Mouse (Mus musculus) small intestine, adult 2 months (tissue): Measurements from ENCODE around the gene Iqgap3. TPM values are rescaled to one million over a fixed set of nuclear protein-coding genes. Genes with fewer than 3 reads are reported as not detected.
A peak's percentile ranks its signal among the peaks of the same experiment; 100 is the strongest.

ENCODE experiments used
- H3K27ac ChIP-seq: fragments of 200-500 bp; 2 replicates; pipeline ENCODE4 v1.5.1; 2012; ENCODE audit warnings: low read depth, low read length, control low read depth, inconsistent platforms; ENCODE audit not compliant: insufficient read depth
- H3K27me3 ChIP-seq: fragments of 200-500 bp; 2 replicates; pipeline ENCODE4 v1.6.1; 2012; ENCODE audit warnings: mild to moderate bottlenecking, moderate library complexity, low read length, inconsistent platforms; ENCODE audit not compliant: control insufficient read depth, insufficient read depth
- H3K36me3 ChIP-seq: fragments of 200-500 bp; 2 replicates; pipeline ENCODE4 v1.6.1; 2012; ENCODE audit warnings: mild to moderate bottlenecking, low read length, control low read depth, inconsistent platforms; ENCODE audit not compliant: control insufficient read depth, insufficient read depth
- H3K4me1 ChIP-seq: fragments of 200-500 bp; 2 replicates; pipeline ENCODE4 v1.6.1; 2012; ENCODE audit warnings: low read length, inconsistent platforms, mixed read lengths; ENCODE audit not compliant: control insufficient read depth, insufficient read depth, insufficient read length
- H3K4me3 ChIP-seq: fragments of 200-500 bp; 2 replicates; pipeline ENCODE4 v1.5.1; 2012; ENCODE audit warnings: low read depth, mild to moderate bottlenecking, control low read depth, inconsistent platforms, low read length, moderate library complexity
- CTCF ChIP-seq: fragments of 200-500 bp; IDR thresholded peaks from 2 replicates; pipeline ENCODE4 v1.5.1; 2012; ENCODE audit warnings: low read depth, mild to moderate bottlenecking, control low read depth, inconsistent platforms, low read length, moderate library complexity, mixed read lengths; ENCODE audit not compliant: insufficient replicate concordance, insufficient read length; ENCODE audit errors: extremely low read depth
- POLR2A ChIP-seq: fragments of 200-500 bp; IDR thresholded peaks from 2 replicates; pipeline ENCODE4 v1.6.1; 2012; ENCODE audit warnings: low read depth, mild to moderate bottlenecking, control low read depth, inconsistent platforms, low read length, moderate library complexity
- WGBS: fragments of 180-500 bp; shearing (Covaris S2); methylation state at CpG from one replicate; pipeline ENCODE4 v1.1.7; 2018; 5-methylcytosine and 5-hydroxymethylcytosine counted together
- polyA plus RNA-seq: library from polyadenylated mRNA; depleted of rRNA; stranded (reverse); fragments of >200 nt; gene quantifications from 2 replicates; pipeline ENCODE4 v1.2.3, GENCODE M21; 2012

The Iqgap3 gene
- polyA plus RNA-seq, 1 experiment, result 14.6 TPM

- Histone ChIP-seq H3K4me3 (peak within 1 kb of the TSS; percentile 95), H3K36me3 (peaks cover 8% of the 10 kb centered on the region), H3K27ac (no peak within 1 kb of the TSS), H3K4me1 (peaks cover 3% of the 10 kb centered on the region; the same call in 1 of the 2 replicates), H3K27me3 (no peaks in the 10 kb centered on the region)
- no peak for TF ChIP-seq CTCF
- TF ChIP-seq POLR2A, result peak; percentile 70
- under 1% methylated on average over 60 of the region's 60 CpGs for WGBS
These were observed 23.7 kb upstream of the Iqgap3 start, which contains the start of gene Naxe for GRCm38 (mm10) chr3:88057902-88058696. TSS of gene Naxe (minus strand) at chr3:88058495.

DNA sequence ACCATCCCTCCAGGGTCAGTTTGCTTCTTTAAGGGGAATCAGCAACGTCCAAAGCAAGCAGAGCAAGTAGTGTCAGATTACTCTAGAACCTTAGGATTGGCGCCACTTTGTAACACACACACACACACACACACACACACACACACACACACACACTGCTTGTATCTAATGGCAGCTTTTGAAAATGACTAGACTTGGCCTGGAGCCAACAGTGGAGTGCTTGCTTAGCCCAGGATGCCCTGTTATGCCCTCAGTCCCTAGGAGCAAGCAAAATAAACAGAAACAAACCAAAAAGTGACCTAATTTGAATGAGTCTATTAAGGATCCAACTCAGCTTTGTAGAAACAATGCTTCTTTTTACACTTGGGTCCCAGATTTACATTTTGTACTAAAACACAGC is 13.4 kb upstream of the Iqgap3 start:
- Histone ChIP-seq H3K27me3 (no peaks in the 10 kb centered on the region), H3K27ac (no peak overlapping the region), H3K36me3 (no peaks in the 10 kb centered on the region), H3K4me1 (no peaks in the 10 kb centered on the region), H3K4me3 (no peak overlapping the region)
- 36% methylated on average over 2 of the region's 2 CpGs for WGBS
- TF ChIP-seq POLR2A (no peak), CTCF (no peak)

- Histone ChIP-seq H3K4me1 (no peaks in the 10 kb centered on the region), H3K4me3 (no peak overlapping the region), H3K36me3 (no peaks in the 10 kb centered on the region), H3K27me3 (no peaks in the 10 kb centered on the region), H3K27ac (no peak overlapping the region)
- peak; percentile 93; the same call in 1 of the 2 replicates for TF ChIP-seq CTCF
- no peak for TF ChIP-seq POLR2A
- WGBS, result 1% methylated on average over 5 of the region's 5 CpGs
These were observed 10.0 kb upstream of the Iqgap3 start for GRCm38 (mm10) chr3:88071783-88072182.

DNA sequence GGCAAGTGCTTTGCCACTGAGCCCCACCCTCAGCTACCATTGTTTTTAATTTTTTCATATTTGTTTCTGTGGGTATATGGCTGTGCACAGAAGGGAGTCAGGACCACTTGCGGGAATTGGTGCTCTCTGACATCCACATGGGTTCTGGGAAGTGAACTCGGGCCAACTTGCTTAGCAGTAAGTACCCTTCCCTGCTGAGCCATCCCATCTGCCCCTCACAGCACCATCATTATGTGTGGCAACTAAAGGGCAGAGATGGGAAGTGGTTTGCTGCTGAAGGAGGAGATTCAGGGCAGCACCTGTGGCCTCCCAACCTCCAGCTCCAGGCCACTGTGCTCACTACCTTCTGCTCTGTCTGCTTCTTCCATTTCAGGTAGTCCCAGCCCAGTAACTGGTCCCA is 8.1 kb upstream of the Iqgap3 start:
- 0 out of 2 replicates have a peak, but pooled peaks cover 7% of the 10 kb centered on the region for H3K27me3 ChIP-seq
- WGBS, result 62% methylated on average over 2 of the region's 2 CpGs
- no peak for TF ChIP-seq CTCF
- TF ChIP-seq POLR2A, result no peak

GRCm38 (mm10) chr3:88074351-88074750 is 7.4 kb upstream of the Iqgap3 start:
- H3K27ac ChIP-seq, result no peak overlapping the region
- 61% methylated on average over 2 of the region's 2 CpGs for WGBS
- no peaks in the 10 kb centered on the region for H3K36me3 ChIP-seq
- no peaks in the 10 kb centered on the region for H3K4me1 ChIP-seq
- 0 out of 2 replicates have a peak, but pooled peaks cover 7% of the 10 kb centered on the region for H3K27me3 ChIP-seq
- no peak overlapping the region for H3K4me3 ChIP-seq
- TF ChIP-seq POLR2A (no peak), CTCF (no peak)

More for the DNA sequence above, 8.1 kb upstream of the Iqgap3 start:
- Histone ChIP-seq H3K27ac (no peak overlapping the region), H3K36me3 (no peaks in the 10 kb centered on the region), H3K4me1 (no peaks in the 10 kb centered on the region), H3K4me3 (no peak overlapping the region)

- Histone ChIP-seq H3K4me3 (no peak overlapping the region), H3K27me3 (0 out of 2 replicates have a peak, but pooled peaks cover 7% of the 10 kb centered on the region), H3K36me3 (no peaks in the 10 kb centered on the region), H3K27ac (no peak overlapping the region), H3K4me1 (no peaks in the 10 kb centered on the region)
- WGBS, result 69% methylated on average over 8 of the region's 8 CpGs
- TF ChIP-seq POLR2A (no peak), CTCF (no peak)
These were observed 7.0 kb upstream of the Iqgap3 start for GRCm38 (mm10) chr3:88074766-88075165.

GRCm38 (mm10) chr3:88077441-88077840 is 4.3 kb upstream of the Iqgap3 start:
- TF ChIP-seq POLR2A, result no peak
- H3K27me3 ChIP-seq, result 0 out of 2 replicates have a peak, but pooled peaks cover 7% of the 10 kb centered on the region
- H3K36me3 ChIP-seq, result no peaks in the 10 kb centered on the region
- H3K27ac ChIP-seq, result no peak overlapping the region
- no peak overlapping the region for H3K4me3 ChIP-seq
- no peaks in the 10 kb centered on the region; the same call in 1 of the 2 replicates for H3K4me1 ChIP-seq
- 43% methylated on average over 8 of the region's 8 CpGs for WGBS
